Mouse (Mus musculus): ENCODE measurements around the gene Dmwd.

DNA sequence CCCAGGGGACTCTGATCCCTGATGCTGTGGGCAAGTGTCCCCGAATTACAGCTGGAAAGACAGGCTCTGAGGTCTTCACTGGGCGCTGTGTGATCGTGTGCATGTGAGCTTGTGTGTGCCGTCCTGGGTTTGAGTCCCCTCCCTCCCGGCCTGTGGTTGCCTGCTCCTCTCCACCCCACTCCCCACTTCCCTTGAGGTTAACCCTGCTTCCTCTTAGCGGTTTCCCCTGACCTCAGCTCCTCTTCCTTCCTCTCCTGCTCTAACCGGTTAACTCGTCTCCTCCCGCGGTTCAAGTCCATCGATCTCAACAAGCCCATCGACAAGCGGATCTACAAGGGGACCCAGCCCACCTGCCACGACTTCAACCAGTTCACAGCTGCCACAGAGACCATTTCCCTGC, 1.7 kb downstream of the Dmwd start:
- TF ChIP-seq EP300 (IDR thresholded peaks at IDR 0.05; ENCODE audit: insufficient read depth, low read depth, low read length): no peak
- TF ChIP-seq CTCF (IDR thresholded peaks at IDR 0.05): no peak
- TF ChIP-seq POLR2A (IDR thresholded peaks at IDR 0.05; ENCODE audit: insufficient read depth, low read depth, low read length): no peak
